Mouse (Mus musculus) heart, postnatal 14 days (tissue): ENCODE results near the gene Fam129a. TPM values are rescaled to one million over a fixed set of nuclear protein-coding genes. Genes with fewer than 3 reads are reported as not detected.

Experiments
- DNase-seq, 2 experiments: peaks; one replicate each; pipeline ENCODE4 v3.0.0; 2021 to 2022
- intact Hi-C: fragments of 180-260 bp; cut with DNase I; formaldehyde crosslinking; loops from one replicate; pipeline ENCODE4 v1.15.1; 2025
- total RNA-seq, 2 experiments: library from RNA; stranded (reverse); gene quantifications; 2 replicates each; pipeline ENCODE4 v1.2.3; 2021

The Fam129a gene
- total RNA-seq, 2 experiments from 2014 or later: 25.1 to 28.4 TPM

GRCm38 (mm10) chr1:151624442-151625226 is 53.6 kb downstream of the Fam129a start:
- no peak for DNase-seq
- intact Hi-C loops: no loop called here

- DNase-seq: no peak
- intact Hi-C loops: no loop called here
These were observed 54.3 kb downstream of the Fam129a start for GRCm38 (mm10) chr1:151625260-151625659.

- intact Hi-C loops: no loop called here
These were observed 54.7 kb downstream of the Fam129a start for GRCm38 (mm10) chr1:151625690-151626089.

GRCm38 (mm10) chr1:151626631-151627030 is 55.6 kb downstream of the Fam129a start:
- no peak for DNase-seq
- intact Hi-C loops: no loop called here

More at GRCm38 (mm10) chr1:151625690-151626089, 54.7 kb downstream of the Fam129a start:
- no peak for DNase-seq

- DNase-seq: no peak
- intact Hi-C loops: no loop called here
These were observed 56.2 kb downstream of the Fam129a start for GRCm38 (mm10) chr1:151627141-151627540.

GRCm38 (mm10) chr1:151629591-151630250 is 58.7 kb downstream of the Fam129a start:
- intact Hi-C loops: loop anchor here (5.0 kb wide), 1 partner anchor 78 kb away; no protein-coding TSS in a partner anchor
- DNase-seq: peak; percentile 25 to 26

GRCm38 (mm10) chr1:151630251-151630628 is 59.3 kb downstream of the Fam129a start:
- no peak for DNase-seq

GRCm38 (mm10) chr1:151631061-151631460 is 60.1 kb downstream of the Fam129a start:
- intact Hi-C loops: loop anchor here (5.0 kb wide), 1 partner anchor 76 kb away; no protein-coding TSS in a partner anchor
- DNase-seq: no peak

More at GRCm38 (mm10) chr1:151630251-151630628, 59.3 kb downstream of the Fam129a start:
- intact Hi-C loops: loop anchor here (5.0 kb wide), 1 partner anchor 77 kb away; no protein-coding TSS in a partner anchor

- DNase-seq: peak; percentile 21 to 40
- intact Hi-C loops: loop anchor here (5.0 kb wide), 1 partner anchor 76 kb away; no protein-coding TSS in a partner anchor
These were observed 60.8 kb downstream of the Fam129a start for GRCm38 (mm10) chr1:151631703-151632294.

GRCm38 (mm10) chr1:151632567-151633356 is 61.8 kb downstream of the Fam129a start:
- intact Hi-C loops: loop anchor here (5.0 kb wide), 1 partner anchor 75 kb away; no protein-coding TSS in a partner anchor
- no peak for DNase-seq

GRCm38 (mm10) chr1:151636637-151637036 is 65.7 kb downstream of the Fam129a start:
- no peak for DNase-seq
- intact Hi-C loops: no loop called here

GRCm38 (mm10) chr1:151637351-151637922 is 66.5 kb downstream of the Fam129a start:
- intact Hi-C loops: no loop called here
- DNase-seq: no peak

- DNase-seq: peak in 1 of 2 experiments; percentile 35
- intact Hi-C loops: no loop called here
These were observed 67.4 kb downstream of the Fam129a start for GRCm38 (mm10) chr1:151638357-151638756.

GRCm38 (mm10) chr1:151638770-151639169 is 67.8 kb downstream of the Fam129a start:
- no peak for DNase-seq
- intact Hi-C loops: no loop called here

- intact Hi-C loops: no loop called here
- no peak for DNase-seq
These were observed 75.4 kb downstream of the Fam129a start for GRCm38 (mm10) chr1:151646380-151646779.

GRCm38 (mm10) chr1:151648099-151648498 is 77.1 kb downstream of the Fam129a start:
- intact Hi-C loops: no loop called here
- no peak for DNase-seq

GRCm38 (mm10) chr1:151657042-151657605 is 86.1 kb downstream of the Fam129a start:
- intact Hi-C loops: loop anchor here (5.0 kb wide), 1 partner anchor 40 kb away; no protein-coding TSS in a partner anchor
- DNase-seq: no peak

- DNase-seq: peak in 1 of 2 experiments; percentile 51
These were observed 87.4 kb downstream of the Fam129a start for GRCm38 (mm10) chr1:151658291-151658830.

GRCm38 (mm10) chr1:151659636-151660035 is 88.7 kb downstream of the Fam129a start:
- intact Hi-C loops: loop anchor here (2.0 to 5.0 kb wide), 2 partner anchors 17 to 38 kb away; no protein-coding TSS in a partner anchor

More at GRCm38 (mm10) chr1:151658291-151658830, 87.4 kb downstream of the Fam129a start:
- intact Hi-C loops: loop anchor here (5.0 kb wide), 1 partner anchor 39 kb away; no protein-coding TSS in a partner anchor

More at GRCm38 (mm10) chr1:151659636-151660035, 88.7 kb downstream of the Fam129a start:
- DNase-seq: no peak
